Mouse (Mus musculus) naive thymus-derived CD4-positive, alpha-beta T cell, adult 2 months (primary cell): Measurements from ENCODE around the gene Olfr1286.

ENCODE experiments used
- DNase-seq: peaks from one replicate; pipeline ENCODE4 v3.0.0-alpha.2; 2011; ENCODE audit warnings: low read depth

Gene Olfr1286

GRCm38 (mm10) chr2:111422931-111423330, at the start of gene Olfr1286:
TSS of gene Olfr1286 (minus strand) at chr2:111423115.
- no peak for DNase-seq

- DNase-seq, result no peak
Observed at GRCm38 (mm10) chr2:111448842-111449241, 25.9 kb upstream of the Olfr1286 start, which contains the start of gene Olfr1287. TSS of gene Olfr1287 (plus strand) at chr2:111449142.

- DNase-seq, result no peak
Observed at GRCm38 (mm10) chr2:111375222-111375621, 47.7 kb downstream of the Olfr1286 start, which contains the start of gene Olfr1284. TSS of gene Olfr1284 (plus strand) at chr2:111375522.
